Comparison of ENCODE assay signal across 20 mouse cellular contexts in the genomic region with DNA sequence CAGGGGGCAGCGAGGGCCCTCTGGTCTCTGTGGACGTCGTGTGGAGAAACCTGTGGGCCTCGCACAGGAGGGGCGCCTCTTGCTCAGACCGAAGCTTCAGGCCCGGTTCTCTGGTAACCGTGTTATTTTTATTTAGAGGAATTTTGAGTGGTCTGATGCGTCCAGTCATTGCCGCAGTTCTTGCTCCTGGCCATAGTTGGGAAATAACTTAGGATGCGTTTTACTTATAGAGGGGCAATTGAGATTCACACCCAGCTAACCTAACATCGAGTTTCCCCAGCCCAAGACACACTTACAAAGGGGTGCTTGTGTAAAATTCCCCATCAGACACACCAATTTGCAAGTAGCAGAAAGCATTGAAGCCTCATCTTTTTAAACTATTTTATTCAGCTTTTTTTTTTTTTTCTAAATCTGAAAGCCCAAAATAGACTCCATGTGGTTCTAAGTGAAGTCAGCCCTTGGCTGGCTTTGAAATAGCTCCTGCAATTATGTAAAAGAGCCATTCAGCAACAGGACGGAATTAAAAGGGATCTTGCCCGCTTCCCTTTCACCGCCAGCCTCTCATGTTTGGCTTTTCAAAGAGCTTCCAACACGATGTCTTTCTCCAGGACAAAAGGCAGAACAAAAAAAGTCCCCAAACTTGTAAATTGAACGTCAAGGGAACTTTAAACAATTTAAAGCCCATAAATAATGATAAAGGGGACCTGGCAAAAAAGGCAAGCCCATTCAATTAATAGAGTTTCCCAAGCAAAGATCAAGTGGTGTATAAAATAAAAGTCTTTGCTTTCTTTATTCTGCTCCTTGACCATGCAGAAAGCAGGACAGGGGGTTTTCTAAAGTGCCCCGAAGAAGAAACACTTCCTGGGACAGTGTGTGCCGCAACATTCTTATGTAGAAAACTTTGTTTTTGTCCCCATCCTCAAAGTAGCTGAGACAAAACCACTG. TPM values are rescaled to one million over a fixed set of nuclear protein-coding genes. Genes with fewer than 3 reads are reported as not detected.
DNase-seq lines count a peak whose midpoint lies in the region; ATAC-seq and TF ChIP-seq lines count a peak whose summit lies in the region.
"Had no signal": no experiment of that assay in that cellular context is flagged by ENCODE, and none has a peak within 500 bp of the region (broad histone marks: within the 10 kb centered on the region; RNA-seq: fewer than 3 reads in every experiment).

No protein-coding gene starts in this region.

- H3K4me3 ChIP-seq in forebrain, postnatal 0 days (ENCODE audit: low read depth, low read length), result no peak overlapping the region
- H3K4me3 ChIP-seq in forebrain, embryonic 16.5 days (replicated peaks; ENCODE audit: low read length), result no peak overlapping the region
- no peak overlapping the region for H3K4me3 ChIP-seq in embryonic facial prominence, embryonic 14.5 days (ENCODE audit: low read depth, low read length)
- H3K4me3 ChIP-seq in limb, embryonic 10.5 days, result no peak overlapping the region
- peak overlapping the region; percentile 18 for H3K4me3 ChIP-seq in neural tube, embryonic 13.5 days
- no peak overlapping the region for H3K4me3 ChIP-seq in thymus, adult 2 months (ENCODE audit: control insufficient read depth, insufficient read depth, low read length)
- H3K4me3 ChIP-seq: gastrocnemius, adult 2 months; heart, embryonic 10.5 days; left cerebral cortex, adult 2 months had no signal

- H3K36me3 ChIP-seq in forebrain, postnatal 0 days (ENCODE audit: insufficient read depth), result no peaks in the 10 kb centered on the region
- H3K36me3 ChIP-seq in forebrain, embryonic 16.5 days (ENCODE audit: control insufficient read depth, insufficient read depth), result no peaks in the 10 kb centered on the region
- no peaks in the 10 kb centered on the region for H3K36me3 ChIP-seq in embryonic facial prominence, embryonic 14.5 days (ENCODE audit: control insufficient read depth, insufficient read depth, low read length)
- H3K36me3 ChIP-seq in limb, embryonic 10.5 days, result no peaks in the 10 kb centered on the region
- H3K36me3 ChIP-seq in neural tube, embryonic 13.5 days, result no peaks in the 10 kb centered on the region
- no peaks in the 10 kb centered on the region for H3K36me3 ChIP-seq in thymus, adult 2 months (ENCODE audit: control insufficient read depth, insufficient read depth, low read length)
- H3K36me3 ChIP-seq: heart, embryonic 10.5 days had no signal

- H3K27me3 ChIP-seq in forebrain, postnatal 0 days (ENCODE audit: insufficient read depth, low read length), result peaks cover 87% of the 10 kb centered on the region
- H3K27me3 ChIP-seq in forebrain, embryonic 16.5 days (replicated peaks; ENCODE audit: control insufficient read depth, insufficient read depth, low read length), result peaks cover 75% of the 10 kb centered on the region
- H3K27me3 ChIP-seq in embryonic facial prominence, embryonic 14.5 days (replicated peaks; ENCODE audit: control insufficient read depth, insufficient read depth, low read length), result peaks cover 100% of the 10 kb centered on the region
- H3K27me3 ChIP-seq in limb, embryonic 10.5 days (ENCODE audit: low read depth, poor library complexity, severe bottlenecking), result peaks cover 99% of the 10 kb centered on the region
- peaks cover 91% of the 10 kb centered on the region for H3K27me3 ChIP-seq in neural tube, embryonic 13.5 days
- peaks cover 5% of the 10 kb centered on the region; the same call in 1 of the 2 replicates for H3K27me3 ChIP-seq in thymus, adult 2 months (ENCODE audit: control insufficient read depth, insufficient read depth, low read length)

- peak; percentile 37 for DNase-seq in forebrain, postnatal 0 days
- DNase-seq in embryonic facial prominence, embryonic 14.5 days (ENCODE audit: low spot score), result peak; percentile 48
- peak; percentile 49 for DNase-seq in limb, embryonic 10.5 days (ENCODE audit: low spot score)
- no peak for DNase-seq in thymus, adult 2 months
- no peak for DNase-seq in left cerebral cortex, adult 11 months (ENCODE audit: low spot score)
- DNase-seq: adrenal gland, postnatal 25 days; cerebellum, postnatal 36 days; gastrocnemius, adult 2 months; kidney, adult 11 months; kidney, postnatal 25 days; lung, adult 18-20 months; right cerebral cortex, adult 18-20 months had no signal

- no peak overlapping the region for H3K4me2 ChIP-seq in forebrain, postnatal 0 days (ENCODE audit: low read depth)
- H3K4me2 ChIP-seq in forebrain, embryonic 16.5 days (ENCODE audit: low read length), result no peak overlapping the region
- H3K4me2 ChIP-seq in embryonic facial prominence, embryonic 14.5 days (ENCODE audit: low read depth, low read length), result no peak overlapping the region
- peak overlapping the region; percentile 80 for H3K4me2 ChIP-seq in neural tube, embryonic 13.5 days

- no peak for TF ChIP-seq CTCF in forebrain, postnatal 0 days (IDR thresholded peaks at IDR 0.05; ENCODE audit: low read depth)
- no peak for TF ChIP-seq CTCF in thymus, adult 2 months (IDR thresholded peaks at IDR 0.05; ENCODE audit: borderline replicate concordance, control insufficient read depth, extremely low read depth, insufficient read depth, low read length, poor library complexity)

- ATAC-seq in forebrain, postnatal 0 days, result no peak
- ATAC-seq in forebrain, embryonic 16.5 days, result no peak
- no peak for ATAC-seq in embryonic facial prominence, embryonic 14.5 days (ENCODE audit: low read depth)
- no peak for ATAC-seq in neural tube, embryonic 13.5 days (ENCODE audit: low read depth)
- ATAC-seq in granulocyte monocyte progenitor cell, adult 5-6 weeks (replicated peaks; ENCODE audit: poor library complexity, severe bottlenecking), result no peak

- no peak overlapping the region for H3K27ac ChIP-seq in forebrain, postnatal 0 days (ENCODE audit: low read depth, low read length)
- no peak overlapping the region for H3K27ac ChIP-seq in forebrain, embryonic 16.5 days (ENCODE audit: low read length)
- H3K27ac ChIP-seq in embryonic facial prominence, embryonic 14.5 days (replicated peaks; ENCODE audit: low read depth, low read length), result no peak overlapping the region
- H3K27ac ChIP-seq in limb, embryonic 10.5 days, result no peak overlapping the region
- peak overlapping the region; percentile 43 for H3K27ac ChIP-seq in neural tube, embryonic 13.5 days (replicated peaks)
- H3K27ac ChIP-seq in thymus, adult 2 months (ENCODE audit: control insufficient read depth, insufficient read depth, low read length), result no peak overlapping the region
- H3K27ac ChIP-seq: gastrocnemius, adult 2 months; heart, embryonic 10.5 days; left cerebral cortex, adult 2 months had no signal

- 1% methylated on average over 19 of the region's 19 CpGs for WGBS in forebrain, postnatal 0 days
- 2% methylated on average over 19 of the region's 19 CpGs for WGBS in forebrain, embryonic 16.5 days
- 4% methylated on average over 19 of the region's 19 CpGs for WGBS in embryonic facial prominence, embryonic 14.5 days
- 2% methylated on average over 19 of the region's 19 CpGs for WGBS in limb, embryonic 10.5 days
- WGBS in neural tube, embryonic 13.5 days, result 3% methylated on average over 19 of the region's 19 CpGs
- 81% methylated on average over 19 of the region's 19 CpGs for WGBS in thymus, adult 2 months

- no peaks in the 10 kb centered on the region for H3K4me1 ChIP-seq in forebrain, postnatal 0 days (ENCODE audit: insufficient read depth)
- H3K4me1 ChIP-seq in forebrain, embryonic 16.5 days (replicated peaks; ENCODE audit: control insufficient read depth, insufficient read depth, low read length), result peaks cover 21% of the 10 kb centered on the region
- H3K4me1 ChIP-seq in embryonic facial prominence, embryonic 14.5 days (ENCODE audit: control insufficient read depth, insufficient read depth, low read length), result peaks cover 20% of the 10 kb centered on the region
- H3K4me1 ChIP-seq in limb, embryonic 10.5 days, result peaks cover 64% of the 10 kb centered on the region
- peaks cover 67% of the 10 kb centered on the region for H3K4me1 ChIP-seq in neural tube, embryonic 13.5 days (replicated peaks)
- peaks cover 6% of the 10 kb centered on the region; the same call in 1 of the 2 replicates for H3K4me1 ChIP-seq in thymus, adult 2 months (replicated peaks; ENCODE audit: control insufficient read depth, insufficient read depth, low read length)

- H3K9me3 ChIP-seq in forebrain, postnatal 0 days (ENCODE audit: low read length), result no peaks in the 10 kb centered on the region
- no peaks in the 10 kb centered on the region for H3K9me3 ChIP-seq in forebrain, embryonic 16.5 days (ENCODE audit: control insufficient read depth, low read length)
- no peaks in the 10 kb centered on the region for H3K9me3 ChIP-seq in embryonic facial prominence, embryonic 14.5 days (ENCODE audit: control insufficient read depth, low read length)
- no peaks in the 10 kb centered on the region for H3K9me3 ChIP-seq in limb, embryonic 10.5 days (replicated peaks)
- no peaks in the 10 kb centered on the region for H3K9me3 ChIP-seq in neural tube, embryonic 13.5 days
- H3K9me3 ChIP-seq: heart, embryonic 10.5 days had no signal

- H3K9ac ChIP-seq in forebrain, postnatal 0 days, result no peak overlapping the region
- H3K9ac ChIP-seq in forebrain, embryonic 16.5 days (replicated peaks; ENCODE audit: low read depth, low read length), result no peak overlapping the region
- no peak overlapping the region for H3K9ac ChIP-seq in embryonic facial prominence, embryonic 14.5 days (ENCODE audit: low read depth, low read length)
- no peak overlapping the region for H3K9ac ChIP-seq in neural tube, embryonic 13.5 days

- TF ChIP-seq POLR2A in thymus, adult 2 months (IDR thresholded peaks at IDR 0.05; ENCODE audit: control insufficient read depth, extremely low read depth, insufficient read depth, low read length, poor library complexity), result no peak

RNA-seq across cellular contexts. Expression of gene Gbx2, which starts 3.6 kb away (rescaled TPM):
- total RNA-seq in forebrain, postnatal 0 days (2014; rRNA removed), result 9.2 and 14.4 TPM in 2 replicates
- 9.1 and 21.2 TPM in 2 replicates for polyA plus RNA-seq in forebrain, postnatal 0 days (2015; fragmentation: Nextera tagmentation; extraction: Ambion mirVana)
- 4.1 and 8.1 TPM in 2 replicates for polyA plus RNA-seq in forebrain, embryonic 16.5 days (2015; fragmentation: Nextera tagmentation; extraction: Ambion mirVana)
- 0.18 and 0.39 TPM in 2 replicates for polyA plus RNA-seq in embryonic facial prominence, embryonic 14.5 days (2014; fragmentation: Nextera tagmentation; extraction: Ambion mirVana)
- polyA plus RNA-seq in limb, embryonic 10.5 days (2016; fragmentation: Nextera tagmentation; extraction: Ambion mirVana), result 5.3 and 9.5 TPM in 2 replicates
- polyA plus RNA-seq in neural tube, embryonic 13.5 days (2015; fragmentation: Nextera tagmentation; extraction: Ambion mirVana), result 42.7 and 44.6 TPM in 2 replicates
- 0.13 and 0.18 TPM in 2 replicates for polyA plus RNA-seq in thymus, adult 2 months (2012; rRNA removed)
- total RNA-seq in granulocyte monocyte progenitor cell, adult 5-6 weeks (2014; fragmentation: Nextera tagmentation), result 1.2 TPM in 1 of 2 replicates, not detected in the other
- 0.47 and 2.7 TPM in 2 replicates for total RNA-seq in granulocyte monocyte progenitor cell, adult 5-6 weeks (2017)
- total RNA-seq: adrenal gland, postnatal 25 days; heart, postnatal 36 days; neutrophil, adult 5-6 weeks had no signal
- polyA plus RNA-seq: testis, adult 2 months had no signal

Comparison
In these comparisons a context has a peak if more than half of its experiments do, and no peak if none do; other contexts are left out.
1. DNase-seq: peak in forebrain, postnatal 0 days (single experiment), embryonic facial prominence, embryonic 14.5 days (single experiment) and limb, embryonic 10.5 days (single experiment); none in thymus, adult 2 months (single experiment) and left cerebral cortex, adult 11 months (single experiment).